Mouse (Mus musculus) CD4-positive, CD25-positive, alpha-beta regulatory T cell, adult 9 weeks (primary cell): ENCODE data around the gene Dgkk. TPM values are rescaled to one million over a fixed set of nuclear protein-coding genes. Genes with fewer than 3 reads are reported as not detected.

Experiments
- polyA plus RNA-seq: library from polyadenylated mRNA; unstranded; fragments of 100-300 nt; shearing (Covaris generic); gene quantifications from one replicate; pipeline ENCODE4 v1.2.1, GENCODE M21; 2017

Gene Dgkk
- not detected for polyA plus RNA-seq

GRCm38 (mm10) chrX:6779006-6779405 is at the start of gene Dgkk:
Gene Dgkk, plus strand, starts transcription at chrX:6779306.

